27 mouse cellular contexts compared by ENCODE assay signal in the genomic region with DNA sequence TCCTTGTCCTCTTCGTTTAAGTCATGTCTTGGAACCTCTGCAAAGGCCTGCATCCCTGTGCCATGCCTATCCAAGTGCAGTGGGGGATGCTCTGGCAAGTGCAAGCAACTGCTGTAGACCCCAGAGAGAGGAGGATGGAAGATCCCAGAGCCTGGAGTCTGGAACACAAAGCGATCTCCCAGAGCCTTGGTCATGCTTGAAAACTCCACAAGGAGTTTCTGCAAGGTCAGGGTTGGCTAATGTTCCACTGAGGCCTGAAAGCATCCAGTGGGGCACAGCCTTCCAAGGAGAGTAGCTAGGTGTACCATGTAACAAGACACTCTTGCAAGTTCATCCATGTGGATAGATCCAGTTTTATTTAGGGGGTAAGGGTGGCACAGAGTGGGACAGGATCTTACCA. TPM values are rescaled to one million over a fixed set of nuclear protein-coding genes. Genes with fewer than 3 reads are reported as not detected.
DNase-seq lines count a peak whose midpoint lies in the region; ATAC-seq and TF ChIP-seq lines count a peak whose summit lies in the region.
"Had no signal": no experiment of that assay in that cellular context is flagged by ENCODE, and none has a peak within 500 bp of the region (broad histone marks: within the 10 kb centered on the region; RNA-seq: fewer than 3 reads in every experiment).

No protein-coding gene starts in this region.

- H3K27me3 ChIP-seq in Patski, result no peaks in the 10 kb centered on the region
- no peaks in the 10 kb centered on the region for H3K27me3 ChIP-seq in intestine, postnatal 0 days (replicated peaks; ENCODE audit: control insufficient read depth, insufficient read depth, low read length)
- no peaks in the 10 kb centered on the region for H3K27me3 ChIP-seq in kidney, embryonic 15.5 days
- H3K27me3 ChIP-seq in hindbrain, embryonic 16.5 days (replicated peaks; ENCODE audit: control insufficient read depth, insufficient read depth, low read length), result no peaks in the 10 kb centered on the region
- H3K27me3 ChIP-seq: embryonic facial prominence, embryonic 15.5 days; heart, embryonic 12.5 days; limb, embryonic 13.5 days; midbrain, embryonic 12.5 days had no signal

- in situ Hi-C loops in Patski (cut with MboI; ENCODE audit: low pct_unique_long_range_greater_than_20kb), result no loop called here

- POLR2A ChIA-PET in Patski (lab: Charles Lee), result interaction anchor here (1.1 kb wide), 1 partner anchor 22 kb away, joined by 4 read pairs; no protein-coding TSS in a partner anchor

- intact Hi-C loops in heart, postnatal 25 days (cut with DNase I), result no loop called here

- no peaks in the 10 kb centered on the region for H3K9me3 ChIP-seq in intestine, postnatal 0 days (ENCODE audit: control insufficient read depth)
- H3K9me3 ChIP-seq in kidney, embryonic 15.5 days (replicated peaks), result no peaks in the 10 kb centered on the region
- no peaks in the 10 kb centered on the region for H3K9me3 ChIP-seq in hindbrain, embryonic 16.5 days (ENCODE audit: control insufficient read depth, low read length)
- H3K9me3 ChIP-seq: embryonic facial prominence, embryonic 15.5 days; G1E; heart, embryonic 12.5 days; limb, embryonic 13.5 days; midbrain, embryonic 12.5 days had no signal

- WGBS in intestine, postnatal 0 days, result 58% methylated on average over 2 of the region's 2 CpGs
- 61% methylated on average over 2 of the region's 2 CpGs for WGBS in kidney, embryonic 15.5 days
- 90% methylated on average over 2 of the region's 2 CpGs for WGBS in hindbrain, embryonic 16.5 days

- CTCF ChIA-PET in Patski (lab: Charles Lee), result interaction anchor here (1.1 to 2.6 kb wide), 3 partner anchors 10 to 20 kb away, joined by 3 to 7 read pairs (median 3); no protein-coding TSS in a partner anchor

- ATAC-seq in Patski, result peak; percentile 39
- ATAC-seq in intestine, postnatal 0 days, result peak; percentile 32
- ATAC-seq in kidney, embryonic 15.5 days (replicated peaks; ENCODE audit: low FRiP score), result peak; percentile 89
- no peak for ATAC-seq in hindbrain, embryonic 16.5 days
- ATAC-seq: forebrain, embryonic 16.5 days; hindbrain, postnatal 0 days; lung, postnatal 0 days had no signal

- H3K4me3 ChIP-seq in intestine, postnatal 0 days (ENCODE audit: low read depth, low read length), result no peak overlapping the region
- no peak overlapping the region for H3K4me3 ChIP-seq in kidney, embryonic 15.5 days (replicated peaks)
- H3K4me3 ChIP-seq in hindbrain, embryonic 16.5 days (ENCODE audit: low read length), result no peak overlapping the region
- H3K4me3 ChIP-seq: embryonic facial prominence, embryonic 15.5 days; heart, embryonic 12.5 days; layer of hippocampus, adult 2 months; left cerebral cortex, adult 2 months; limb, embryonic 13.5 days; midbrain, embryonic 12.5 days had no signal

- H3K9ac ChIP-seq in intestine, postnatal 0 days (ENCODE audit: low read depth, low read length), result no peak overlapping the region
- no peak overlapping the region for H3K9ac ChIP-seq in kidney, embryonic 15.5 days
- no peak overlapping the region for H3K9ac ChIP-seq in hindbrain, embryonic 16.5 days (ENCODE audit: low read depth, low read length)
- H3K9ac ChIP-seq: embryonic facial prominence, embryonic 15.5 days; heart, embryonic 12.5 days; limb, embryonic 13.5 days; liver, embryonic 14.5 days; midbrain, embryonic 12.5 days had no signal

- no peak overlapping the region for H3K4me2 ChIP-seq in intestine, postnatal 0 days (replicated peaks; ENCODE audit: low read depth)
- no peak overlapping the region for H3K4me2 ChIP-seq in kidney, embryonic 15.5 days
- no peak overlapping the region for H3K4me2 ChIP-seq in hindbrain, embryonic 16.5 days (ENCODE audit: low read length)
- H3K4me2 ChIP-seq: embryonic facial prominence, embryonic 15.5 days; heart, embryonic 12.5 days; limb, embryonic 13.5 days; midbrain, embryonic 12.5 days had no signal

- peak overlapping the region; percentile 31; the same call in 1 of the 2 replicates for H3K27ac ChIP-seq in intestine, postnatal 0 days (ENCODE audit: low read depth, low read length)
- H3K27ac ChIP-seq in kidney, embryonic 15.5 days, result peak overlapping the region; percentile 93
- H3K27ac ChIP-seq in hindbrain, embryonic 16.5 days (ENCODE audit: low read depth, low read length), result no peak overlapping the region
- H3K27ac ChIP-seq: embryonic facial prominence, embryonic 15.5 days; hindbrain, postnatal 0 days; layer of hippocampus, adult 2 months; left cerebral cortex, adult 2 months; limb, embryonic 13.5 days; liver, embryonic 14.5 days; midbrain, embryonic 12.5 days had no signal

- no peak for TF ChIP-seq CTCF in Patski (IDR thresholded peaks at IDR 0.05)
- no peak for TF ChIP-seq CTCF in intestine, postnatal 0 days (IDR thresholded peaks at IDR 0.05; ENCODE audit: low read depth)

- DNase-seq in Patski (ENCODE audit: low read depth, low spot score), result no peak
- DNase-seq in kidney, postnatal 4 days, result peak; percentile 28 to 65
- DNase-seq in urinary bladder, postnatal 10 days (ENCODE audit: low spot score), result no peak
- DNase-seq in heart, adult 8-10 months (ENCODE audit: low spot score), result no peak
- no peak for DNase-seq in heart, postnatal 25 days (ENCODE audit: low spot score)
- DNase-seq: adrenal gland, postnatal 25 days; cerebellum, adult 11-12 months; cerebellum, postnatal 14 days; heart, postnatal 36 days had no signal

- peaks cover 14% of the 10 kb centered on the region for H3K36me3 ChIP-seq in intestine, postnatal 0 days (ENCODE audit: control insufficient read depth, insufficient read depth)
- peaks cover 6% of the 10 kb centered on the region; the same call in 1 of the 2 replicates for H3K36me3 ChIP-seq in kidney, embryonic 15.5 days
- H3K36me3 ChIP-seq in hindbrain, embryonic 16.5 days (ENCODE audit: control insufficient read depth, insufficient read depth, low read length), result no peaks in the 10 kb centered on the region
- H3K36me3 ChIP-seq: embryonic facial prominence, embryonic 15.5 days; G1E; heart, embryonic 12.5 days; limb, embryonic 13.5 days; midbrain, embryonic 12.5 days had no signal

- 0 out of 2 replicates have a peak, but pooled peaks cover 3% of the 10 kb centered on the region for H3K4me1 ChIP-seq in intestine, postnatal 0 days (replicated peaks; ENCODE audit: control insufficient read depth, insufficient read depth, low read length)
- H3K4me1 ChIP-seq in kidney, embryonic 15.5 days, result peaks cover 5% of the 10 kb centered on the region
- H3K4me1 ChIP-seq in hindbrain, embryonic 16.5 days (ENCODE audit: control insufficient read depth, insufficient read depth, low read depth, low read length), result no peaks in the 10 kb centered on the region
- H3K4me1 ChIP-seq: embryonic facial prominence, embryonic 15.5 days; heart, embryonic 12.5 days; limb, embryonic 13.5 days; midbrain, embryonic 12.5 days had no signal

RNA-seq across cellular contexts. Expression of a gene that starts 10.4 kb away (rescaled TPM):
- not detected for polyA plus RNA-seq in Patski (2021)
- 6.7 and 7.0 TPM in 2 replicates for polyA plus RNA-seq in intestine, postnatal 0 days (2015; fragmentation: Nextera tagmentation; extraction: Ambion mirVana)
- 0.42 and 0.65 TPM in 2 replicates for polyA plus RNA-seq in kidney, embryonic 15.5 days (2015; fragmentation: Nextera tagmentation; extraction: Ambion mirVana)
- not detected for total RNA-seq in heart, adult 8-10 months (2022)
- not detected for total RNA-seq in heart, postnatal 25 days (2021)
- polyA plus RNA-seq in hindbrain, embryonic 16.5 days (2015; fragmentation: Nextera tagmentation; extraction: Ambion mirVana), result 0.12 and 0.14 TPM in 2 replicates
- total RNA-seq: gastrocnemius, adult 18-20 months; heart, postnatal 36 days; hindbrain, postnatal 0 days; layer of hippocampus, adult 2 months; left cerebral cortex, adult 2 months; megakaryocyte progenitor cell, adult 5-6 weeks; monocyte, adult 5-6 weeks had no signal
- polyA plus RNA-seq: forebrain, embryonic 16.5 days; G1E; hindbrain, postnatal 0 days; limb, embryonic 13.5 days; midbrain, embryonic 12.5 days; neural tube, embryonic 11.5 days had no signal

Comparison
In these comparisons a context has a peak if more than half of its experiments do, and no peak if none do; other contexts are left out.
1. DNase-seq: peak in kidney, postnatal 4 days (2 of 2); none in Patski (single experiment), urinary bladder, postnatal 10 days (single experiment), heart, adult 8-10 months (single experiment) and heart, postnatal 25 days (single experiment).